Mouse (Mus musculus) limb, embryonic 14.5 days (tissue): ENCODE data around the gene Wdr90. TPM values are rescaled to one million over a fixed set of nuclear protein-coding genes. Genes with fewer than 3 reads are reported as not detected.

Experiments used
- ATAC-seq: fragments of 200-750 bp; cut with Nextera tagmentation; 2 replicates; pipeline ENCODE4 v1.8.0; 2017; ENCODE audit warnings: low read depth, moderate number of reproducible peaks, moderate TSS enrichment; ENCODE audit not compliant: low FRiP score
- DNase-seq: peaks from one replicate; pipeline ENCODE4 v3.0.0-alpha.2; 2015; ENCODE audit warnings: low spot score
- H3K27ac ChIP-seq: fragments of 300-500 bp; sonication (generic); replicated peaks from 2 replicates; pipeline ENCODE4 v1.5.1; 2014; ENCODE audit warnings: low read depth, mild to moderate bottlenecking, low read length, moderate library complexity, mixed read lengths
- H3K27me3 ChIP-seq: fragments of 300-500 bp; sonication (generic); 2 replicates; pipeline ENCODE4 v1.6.1; 2014; ENCODE audit warnings: low read length, mixed read lengths; ENCODE audit not compliant: control insufficient read depth, insufficient read depth
- H3K36me3 ChIP-seq: fragments of 300-500 bp; sonication (generic); 2 replicates; pipeline ENCODE4 v1.6.1; 2014; ENCODE audit warnings: mild to moderate bottlenecking, low read length, moderate library complexity, mixed read lengths; ENCODE audit not compliant: control insufficient read depth, insufficient read depth
- H3K4me1 ChIP-seq: fragments of 300-500 bp; sonication (generic); 2 replicates; pipeline ENCODE4 v1.6.1; 2014; ENCODE audit warnings: antibody characterized with exemption, low read length, mixed read lengths; ENCODE audit not compliant: control insufficient read depth, insufficient read depth
- H3K4me2 ChIP-seq: fragments of 300-500 bp; sonication (generic); replicated peaks from 2 replicates; pipeline ENCODE4 v1.6.1; 2014; ENCODE audit warnings: low read depth, mild to moderate bottlenecking, low read length, moderate library complexity; ENCODE audit not compliant: severe bottlenecking
- H3K4me3 ChIP-seq: fragments of 300-500 bp; sonication (generic); replicated peaks from 2 replicates; pipeline ENCODE4 v1.5.1; 2014; ENCODE audit warnings: low read length
- H3K9ac ChIP-seq: fragments of 300-500 bp; sonication (generic); 2 replicates; pipeline ENCODE4 v1.6.1; 2014; ENCODE audit warnings: mild to moderate bottlenecking, low read depth, low read length, moderate library complexity; ENCODE audit not compliant: severe bottlenecking
- H3K9me3 ChIP-seq: fragments of 300-500 bp; sonication (generic); 2 replicates; pipeline ENCODE4 v1.6.1; 2016; ENCODE audit warnings: low read length; ENCODE audit not compliant: control insufficient read depth
- POLR2A ChIP-seq: fragments of 200-500 bp; IDR thresholded peaks from 2 replicates; pipeline ENCODE4 v1.8.0; 2012; ENCODE audit warnings: inconsistent platforms, mild to moderate bottlenecking, moderate library complexity, borderline replicate concordance; ENCODE audit not compliant: insufficient read depth, insufficient read length; ENCODE audit errors: extremely low read depth
- WGBS: fragments of 180-500 bp; shearing (Covaris S2); extraction: QIAGEN DNeasy Blood & Tissue Kit; methylation state at CpG from one replicate; pipeline ENCODE4 v1.1.7; 2014; 5-methylcytosine and 5-hydroxymethylcytosine counted together
- polyA plus RNA-seq, 2 experiments: library from polyadenylated mRNA; depleted of rRNA in 1 of 2; stranded (reverse) in 1 of 2; unstranded in 1 of 2; fragments of >200 nt; fragmentation: Nextera tagmentation in 1 of 2; extraction: Ambion mirVana in 1 of 2; gene quantifications; 2 replicates each; pipeline versions ENCODE4 v1.2.1 to v1.2.3; 2012 to 2014

Wdr90 gene
- polyA plus RNA-seq, 2 experiments = 18.1 to 68.0 TPM

DNA sequence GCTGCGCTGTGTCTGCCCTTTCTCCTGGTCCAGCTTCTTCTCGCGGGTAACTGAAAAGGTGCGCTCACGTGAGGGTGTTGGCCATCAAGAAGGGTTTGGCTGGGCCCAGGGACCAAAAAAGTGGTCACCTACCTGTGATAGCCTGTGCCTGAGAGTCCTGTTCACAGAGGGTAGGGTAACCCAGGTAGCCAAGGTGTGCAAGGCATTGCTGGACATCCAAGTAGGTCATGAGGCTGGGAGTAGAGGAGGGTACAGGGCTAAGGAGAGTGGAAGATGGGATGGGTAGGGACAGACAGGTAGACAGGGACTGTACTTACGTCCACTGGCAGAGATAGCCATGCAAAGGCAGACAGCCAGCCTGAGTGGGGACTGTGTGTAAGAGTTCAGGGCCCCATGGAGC, 20.8 kb downstream of the Wdr90 start:
- Histone ChIP-seq H3K9ac (no peak overlapping the region), H3K4me2 (no peak overlapping the region), H3K4me3 (no peak overlapping the region), H3K27me3 (no peaks in the 10 kb centered on the region), H3K9me3 (no peaks in the 10 kb centered on the region), H3K27ac (no peak overlapping the region), H3K36me3 (peaks cover 50% of the 10 kb centered on the region), H3K4me1 (peaks cover 28% of the 10 kb centered on the region; the same call in 1 of the 2 replicates)
- 94% methylated on average over 6 of the region's 6 CpGs for WGBS
- TF ChIP-seq POLR2A = no peak
- no peak for DNase-seq
- no peak for ATAC-seq

DNA sequence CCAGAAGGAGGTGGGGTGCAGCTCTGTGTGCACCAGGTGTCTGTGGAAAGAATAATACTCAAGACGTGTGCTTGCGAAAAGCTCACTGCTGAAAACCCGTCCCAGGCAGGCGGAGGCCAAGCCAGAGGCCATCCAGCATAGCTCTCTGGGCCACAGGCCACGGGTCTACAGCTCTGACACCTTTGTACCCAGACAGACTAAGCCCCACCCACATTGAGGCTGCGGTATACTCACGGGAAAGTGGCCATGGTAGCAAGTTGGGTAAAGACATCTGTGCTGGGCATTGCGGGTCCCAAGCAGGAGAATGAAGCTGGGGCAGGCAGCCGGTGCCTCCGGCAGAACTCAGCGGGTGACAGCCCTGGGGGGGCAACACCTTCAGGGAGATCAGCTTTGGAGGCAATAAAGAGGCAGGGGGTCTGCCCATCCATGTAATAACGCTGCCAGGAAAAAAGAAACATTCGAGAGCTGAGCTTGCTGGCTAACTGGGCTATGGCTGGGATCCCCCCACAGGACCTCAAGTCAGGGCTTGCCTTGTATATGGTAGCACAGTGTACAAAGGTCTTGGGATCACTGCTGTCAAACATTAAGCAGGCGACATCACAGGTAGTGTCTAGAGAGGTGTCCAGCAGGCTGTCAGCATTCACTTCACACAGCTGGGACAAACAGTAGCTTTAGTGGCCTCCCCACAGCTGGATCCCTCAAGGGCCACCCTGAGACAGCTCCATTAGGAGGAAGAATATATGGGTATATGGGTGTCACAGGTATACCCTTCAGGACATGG, 21.7 kb downstream of the Wdr90 start:
- no peaks in the 10 kb centered on the region for H3K9me3 ChIP-seq
- no peak for TF ChIP-seq POLR2A
- H3K27me3 ChIP-seq = no peaks in the 10 kb centered on the region
- H3K9ac ChIP-seq = no peak overlapping the region
- 80% methylated on average over 14 of the region's 14 CpGs for WGBS
- no peak overlapping the region for H3K4me2 ChIP-seq
- no peak overlapping the region for H3K27ac ChIP-seq
- ATAC-seq = no peak
- no peak for DNase-seq
- peaks cover 55% of the 10 kb centered on the region for H3K36me3 ChIP-seq
- H3K4me3 ChIP-seq = no peak overlapping the region
- peaks cover 32% of the 10 kb centered on the region for H3K4me1 ChIP-seq

DNA sequence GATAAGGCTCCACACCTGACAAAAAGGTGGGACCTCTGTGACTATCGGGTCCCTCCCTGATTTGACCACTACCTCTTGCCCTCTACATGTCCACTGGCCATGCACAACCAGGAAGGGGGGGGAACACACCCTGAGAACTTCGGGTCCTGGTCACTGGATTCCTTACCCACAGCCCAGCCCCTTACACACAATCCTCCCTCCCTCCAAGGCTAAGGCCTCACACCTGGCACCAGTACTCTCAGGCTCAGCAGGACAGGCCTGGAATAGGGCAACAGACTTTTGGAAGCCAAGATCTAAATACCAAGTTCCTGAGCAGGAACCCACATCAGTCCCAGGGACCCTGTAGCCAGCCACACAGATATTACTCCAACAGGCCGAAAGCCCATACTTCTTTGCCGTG, 22.4 kb downstream of the Wdr90 start:
- no peak for DNase-seq
- Histone ChIP-seq H3K27me3 (no peaks in the 10 kb centered on the region), H3K36me3 (peaks cover 56% of the 10 kb centered on the region), H3K4me2 (no peak overlapping the region), H3K4me3 (no peak overlapping the region), H3K9ac (no peak overlapping the region), H3K9me3 (no peaks in the 10 kb centered on the region), H3K27ac (no peak overlapping the region), H3K4me1 (peaks cover 38% of the 10 kb centered on the region)
- WGBS = 93% methylated on average over 4 of the region's 4 CpGs
- TF ChIP-seq POLR2A = no peak
- ATAC-seq = no peak

DNA sequence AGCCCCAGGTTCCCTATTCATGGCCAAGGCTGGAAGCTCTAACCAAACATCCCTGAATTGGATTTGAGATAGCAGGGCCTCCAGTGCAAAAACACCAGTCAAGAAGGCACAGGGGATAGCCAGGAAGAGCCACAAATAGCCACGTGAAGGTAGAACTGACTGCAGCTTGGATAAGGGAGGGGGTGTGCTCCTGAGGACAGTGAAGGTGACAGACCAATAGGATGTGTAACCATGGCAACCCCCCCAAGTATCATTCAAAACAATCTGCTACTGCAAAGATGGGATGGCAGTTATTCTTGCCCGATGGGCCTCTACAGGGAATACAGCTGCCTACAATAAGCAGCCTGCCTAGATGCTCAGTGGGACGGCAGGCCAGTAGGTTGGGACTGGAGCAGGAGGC, 23.8 kb downstream of the Wdr90 start:
- Histone ChIP-seq H3K36me3 (peaks cover 56% of the 10 kb centered on the region), H3K9me3 (no peaks in the 10 kb centered on the region), H3K4me2 (peak overlapping the region; percentile 75; the same call in 1 of the 2 replicates), H3K9ac (peak overlapping the region; percentile 8; the same call in 1 of the 2 replicates), H3K4me1 (peaks cover 34% of the 10 kb centered on the region), H3K27ac (no peak overlapping the region; the same call in 1 of the 2 replicates), H3K4me3 (peak overlapping the region; percentile 34; the same call in 1 of the 2 replicates), H3K27me3 (no peaks in the 10 kb centered on the region)
- ATAC-seq (no peak), DNase-seq (no peak)
- WGBS = 47% methylated on average over 3 of the region's 3 CpGs
- TF ChIP-seq POLR2A = no peak

DNA sequence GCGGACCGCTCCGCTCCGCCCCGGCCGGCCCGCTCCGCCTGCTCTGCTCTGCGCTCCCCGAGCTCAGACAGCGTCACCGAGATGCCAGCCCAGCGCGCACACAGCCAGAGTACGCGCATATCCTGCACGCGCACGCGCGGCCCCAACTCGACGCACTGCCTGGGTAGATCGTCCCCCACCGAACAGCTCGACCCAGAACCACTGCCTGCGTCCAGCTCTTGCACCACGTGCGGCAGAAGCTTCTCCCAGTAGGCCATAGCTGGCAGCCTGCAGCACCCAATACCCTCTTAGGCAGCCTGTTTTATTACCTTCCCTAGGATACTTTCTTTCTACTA, 24.3 kb downstream of the Wdr90 start, which contains the start of gene Rhbdl1:
Gene Rhbdl1 (minus strand): TSS at position 220 of the 335 bp plus-strand sequence.
- Histone ChIP-seq H3K36me3 (peaks cover 51% of the 10 kb centered on the region), H3K9ac (peak within 1 kb of the TSS; percentile 53), H3K9me3 (no peaks in the 10 kb centered on the region), H3K27me3 (no peaks in the 10 kb centered on the region), H3K27ac (no peak within 1 kb of the TSS; the same call in 1 of the 2 replicates), H3K4me3 (peak within 1 kb of the TSS; percentile 34), H3K4me2 (peak within 1 kb of the TSS; percentile 75), H3K4me1 (peaks cover 35% of the 10 kb centered on the region)
- WGBS = 0% methylated on average over 6 of the region's 29 CpGs
- no peak for TF ChIP-seq POLR2A
- no peak for DNase-seq
- ATAC-seq = peak; percentile 6
